Mouse (Mus musculus) bone marrow, adult 2 months (tissue): Measurements from ENCODE around the gene Bglap3. TPM values are rescaled to one million over a fixed set of nuclear protein-coding genes. Genes with fewer than 3 reads are reported as not detected.

Experiments used
- H3K27ac ChIP-seq: fragments of 200-500 bp; 2 replicates; pipeline ENCODE4 v1.5.1; 2012; ENCODE audit warnings: low read depth, mild to moderate bottlenecking, control low read depth, inconsistent platforms, low read length; ENCODE audit not compliant: control insufficient read depth, poor library complexity, insufficient read depth
- H3K4me1 ChIP-seq: fragments of 200-500 bp; 2 replicates; pipeline ENCODE4 v1.6.1; 2011; ENCODE audit warnings: low read length; ENCODE audit not compliant: control insufficient read depth, insufficient read depth
- H3K4me3 ChIP-seq: fragments of 200-500 bp; replicated peaks from 2 replicates; pipeline ENCODE3; 2011; ENCODE audit warnings: mild to moderate bottlenecking, low read depth, low read length, control low read depth; ENCODE audit not compliant: control insufficient read depth
- CTCF ChIP-seq: fragments of 200-500 bp; IDR thresholded peaks from 2 replicates; pipeline ENCODE4 v1.5.1; 2011; ENCODE audit warnings: low read length, control low read depth; ENCODE audit not compliant: control insufficient read depth, insufficient read depth
- POLR2A ChIP-seq: fragments of 200-500 bp; IDR thresholded peaks from 2 replicates; pipeline ENCODE4 v1.6.1; 2011; ENCODE audit warnings: low read depth, mild to moderate bottlenecking, control low read depth, low read length, borderline replicate concordance; ENCODE audit not compliant: control insufficient read depth
- WGBS: fragments of 180-500 bp; shearing (Covaris S2); methylation state at CpG from one replicate; pipeline ENCODE4 v1.1.7; 2018; 5-methylcytosine and 5-hydroxymethylcytosine counted together
- polyA plus RNA-seq: library from polyadenylated mRNA; stranded (reverse); fragments of >200 nt; gene quantifications from 2 replicates; pipeline ENCODE4 v1.2.4, GENCODE M21; 2011; ENCODE audit warnings: low replicate concordance; ENCODE audit not compliant: missing spikeins, insufficient read depth, insufficient read length

Gene Bglap3
- polyA plus RNA-seq, 1 experiment = not detected

DNA sequence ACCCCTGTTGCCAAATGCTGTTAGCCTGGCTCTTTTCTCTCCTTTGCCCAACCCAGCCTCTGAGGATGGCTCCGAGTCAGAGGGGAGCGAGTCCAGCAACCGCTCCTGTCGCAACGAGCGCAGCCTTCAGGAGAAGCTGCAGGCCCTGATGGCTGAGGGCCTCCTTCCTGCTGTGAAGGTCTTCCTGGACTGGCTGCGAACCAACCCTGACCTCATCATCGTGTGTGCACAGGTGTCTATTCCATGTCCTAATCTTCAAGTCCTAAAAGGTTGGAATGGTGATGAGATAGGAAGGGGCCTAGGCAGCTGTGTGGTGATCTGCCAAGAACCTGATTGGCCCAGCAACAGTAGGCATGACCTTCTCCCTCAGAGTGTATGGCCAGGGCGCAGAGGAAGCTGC is 19.6 kb downstream of the Bglap3 start:
- TF ChIP-seq POLR2A = no peak
- TF ChIP-seq CTCF = no peak
- Histone ChIP-seq H3K4me1 (no peaks in the 10 kb centered on the region), H3K27ac (no peak overlapping the region; the same call in 1 of the 2 replicates), H3K4me3 (no peak overlapping the region)
- 91% methylated on average over 9 of the region's 9 CpGs for WGBS

DNA sequence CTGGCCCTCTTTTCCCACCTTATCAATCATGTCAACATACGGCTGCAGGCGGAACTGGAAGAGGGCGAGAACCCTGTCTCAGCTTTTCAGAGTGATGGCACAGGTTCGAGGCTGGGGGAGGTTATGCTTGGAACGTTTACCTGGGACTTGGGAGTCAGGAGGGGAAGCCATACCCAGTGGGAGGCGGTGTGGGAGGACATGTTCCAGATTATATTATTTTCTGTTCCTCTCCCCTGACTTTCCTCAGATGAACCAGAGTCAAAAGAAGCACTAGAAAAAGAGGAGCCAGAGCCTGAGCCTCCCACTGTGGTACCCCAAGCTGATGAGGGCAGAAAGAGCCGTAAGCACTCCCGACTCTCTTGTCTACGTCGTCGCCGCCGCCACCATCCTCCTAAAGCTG is 21.8 kb downstream of the Bglap3 start:
- no peaks in the 10 kb centered on the region for H3K4me1 ChIP-seq
- TF ChIP-seq POLR2A (no peak), CTCF (no peak)
- no peak overlapping the region for H3K4me3 ChIP-seq
- WGBS = 94% methylated on average over 13 of the region's 13 CpGs
- no peak overlapping the region for H3K27ac ChIP-seq

DNA sequence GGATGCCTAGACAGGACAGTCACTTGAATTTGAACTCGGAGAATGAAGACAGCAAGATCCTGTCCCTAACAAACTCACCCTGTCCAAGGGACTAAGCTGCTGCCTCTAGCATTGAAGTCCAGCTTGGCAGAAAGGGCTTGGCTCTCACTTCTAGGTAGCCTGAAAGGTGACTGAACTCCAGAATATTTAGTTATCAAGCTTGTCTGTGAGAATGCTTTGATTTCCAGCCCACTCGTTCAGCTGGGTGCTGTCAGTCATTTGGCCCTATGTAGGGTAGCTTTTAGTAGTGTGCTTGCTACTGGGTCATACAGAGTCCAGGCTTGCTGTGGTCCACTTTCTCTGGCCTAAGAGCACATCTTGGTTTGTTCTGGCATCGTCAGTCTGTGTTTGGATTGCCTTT is 33.5 kb downstream of the Bglap3 start:
- WGBS = 81% methylated on average over 3 of the region's 3 CpGs
- H3K4me3 ChIP-seq = no peak overlapping the region
- H3K4me1 ChIP-seq = peaks cover 2% of the 10 kb centered on the region; the same call in 1 of the 2 replicates
- H3K27ac ChIP-seq = no peak overlapping the region
- TF ChIP-seq POLR2A = no peak
- TF ChIP-seq CTCF = no peak

DNA sequence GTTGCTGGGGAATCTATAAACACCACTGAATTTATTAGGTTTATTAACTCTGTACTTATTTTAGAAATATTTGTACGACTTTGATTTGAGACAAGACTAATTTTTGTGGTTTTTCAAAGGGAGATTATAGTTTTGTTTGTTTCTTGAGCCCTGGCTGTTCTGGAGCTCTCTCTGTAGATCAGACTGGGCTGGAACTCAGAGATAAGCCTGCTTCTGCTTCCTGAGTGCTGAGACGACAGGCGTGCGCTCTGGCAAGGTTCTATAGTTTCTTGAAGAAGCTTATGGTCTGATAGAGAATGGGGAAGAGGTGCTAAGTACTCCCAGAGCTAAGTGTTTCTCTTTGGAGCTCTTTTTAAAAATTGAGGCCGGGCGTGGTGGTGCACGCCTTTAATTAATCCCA is 34.2 kb downstream of the Bglap3 start:
- no peak for TF ChIP-seq CTCF
- no peak for TF ChIP-seq POLR2A
- H3K27ac ChIP-seq = no peak overlapping the region
- peaks cover 2% of the 10 kb centered on the region; the same call in 1 of the 2 replicates for H3K4me1 ChIP-seq
- H3K4me3 ChIP-seq = no peak overlapping the region
- WGBS = 38% methylated on average over 7 of the region's 7 CpGs

DNA sequence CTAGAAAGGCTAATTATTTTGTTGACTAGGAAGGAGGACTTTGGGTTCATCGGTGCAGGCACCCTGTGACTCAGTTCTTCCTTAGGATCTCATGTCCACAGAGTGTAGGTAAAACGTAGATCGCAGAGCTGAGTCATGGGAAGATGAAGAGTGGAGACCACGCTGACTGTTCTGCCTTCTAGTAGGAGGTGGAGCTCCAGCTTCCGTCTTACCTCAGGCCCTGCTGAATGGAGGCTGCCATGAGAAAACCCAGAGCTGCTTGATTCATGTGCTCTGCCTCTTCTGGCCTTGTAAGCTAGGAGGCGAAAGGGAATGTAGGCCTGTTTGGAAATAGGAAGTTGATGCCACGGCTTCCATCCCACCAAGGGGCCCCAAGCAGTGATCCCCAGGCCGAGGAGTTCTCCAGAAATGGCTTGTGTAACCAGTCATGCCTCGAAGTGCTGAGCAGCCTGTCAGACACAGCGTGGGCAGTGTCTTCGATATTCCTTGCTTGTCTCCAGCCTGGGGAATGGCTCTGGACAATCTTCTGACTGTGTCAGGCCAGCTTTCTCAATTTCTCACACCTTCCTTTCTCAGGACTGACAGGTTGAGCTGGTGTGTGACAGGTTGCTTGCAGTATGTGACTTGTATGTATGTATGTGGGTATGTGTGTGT is 35.0 kb downstream of the Bglap3 start:
- 9% methylated on average over 11 of the region's 11 CpGs for WGBS
- peak overlapping the region; percentile 6 for H3K4me3 ChIP-seq
- H3K27ac ChIP-seq = peak overlapping the region; percentile 20; the same call in 1 of the 2 replicates
- H3K4me1 ChIP-seq = peaks cover 2% of the 10 kb centered on the region; the same call in 1 of the 2 replicates
- TF ChIP-seq CTCF (no peak), POLR2A (no peak)

DNA sequence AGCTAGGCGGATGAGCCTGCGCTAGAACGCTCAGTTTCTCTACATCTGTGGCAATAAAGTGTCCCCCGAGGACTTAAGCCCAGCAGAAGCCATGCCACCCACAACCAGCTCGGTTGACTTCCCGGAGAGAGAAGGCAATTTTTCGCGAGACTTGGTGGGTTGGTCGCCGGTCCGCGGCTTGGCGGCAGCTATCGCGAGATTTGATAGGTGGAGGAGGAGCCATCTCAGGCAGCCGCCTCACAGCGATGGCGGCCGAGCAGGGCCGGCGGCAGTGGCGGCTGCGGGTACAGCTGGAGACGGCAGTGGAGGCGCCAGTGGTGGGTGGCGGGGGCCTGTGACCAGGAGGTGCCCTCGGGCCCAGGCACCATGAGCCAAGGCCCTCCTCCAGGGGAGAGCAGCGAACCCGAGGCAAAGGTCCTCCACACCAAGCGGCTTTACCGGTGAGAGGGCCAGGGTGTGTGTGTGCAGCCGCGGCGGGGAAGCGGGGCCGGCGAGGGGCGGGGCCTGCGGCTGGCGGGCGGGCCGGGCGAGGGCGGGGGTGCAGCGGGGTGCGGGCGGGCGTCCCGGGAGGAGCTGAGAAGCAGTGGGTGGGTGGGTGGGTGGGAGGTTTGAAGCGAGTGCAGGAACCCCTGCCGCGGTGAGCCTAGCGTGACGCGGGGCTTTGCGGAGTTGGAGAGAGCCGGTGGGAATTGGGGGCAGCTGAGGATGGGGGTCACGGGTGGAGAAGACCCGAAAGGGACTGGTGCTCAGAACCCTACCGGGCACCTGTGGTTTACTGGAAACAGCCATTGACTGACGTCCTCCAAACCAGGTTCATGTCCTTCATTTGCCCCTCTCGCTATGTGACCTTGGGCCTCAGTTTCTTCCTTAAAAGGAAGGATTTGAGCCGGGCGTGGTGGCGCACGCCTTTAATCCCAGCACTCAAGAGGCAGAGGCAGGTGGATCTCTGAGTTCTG is 36.2 kb downstream of the Bglap3 start, which contains the start of the genes Tmem79 and Smg5:
Gene Tmem79, minus strand, starts transcription at position 91 of the 956 bp plus-strand sequence.
Gene Smg5, plus strand, starts transcription at position 203 of the 956 bp plus-strand sequence.
- Histone ChIP-seq H3K27ac (peak within 1 kb of the TSS; percentile 96), H3K4me1 (peaks cover 2% of the 10 kb centered on the region; the same call in 1 of the 2 replicates), H3K4me3 (peak within 1 kb of the TSS; percentile 100)
- WGBS = under 1% methylated on average over 65 of the region's 66 CpGs
- TF ChIP-seq POLR2A (peak; percentile 96), CTCF (no peak)

DNA sequence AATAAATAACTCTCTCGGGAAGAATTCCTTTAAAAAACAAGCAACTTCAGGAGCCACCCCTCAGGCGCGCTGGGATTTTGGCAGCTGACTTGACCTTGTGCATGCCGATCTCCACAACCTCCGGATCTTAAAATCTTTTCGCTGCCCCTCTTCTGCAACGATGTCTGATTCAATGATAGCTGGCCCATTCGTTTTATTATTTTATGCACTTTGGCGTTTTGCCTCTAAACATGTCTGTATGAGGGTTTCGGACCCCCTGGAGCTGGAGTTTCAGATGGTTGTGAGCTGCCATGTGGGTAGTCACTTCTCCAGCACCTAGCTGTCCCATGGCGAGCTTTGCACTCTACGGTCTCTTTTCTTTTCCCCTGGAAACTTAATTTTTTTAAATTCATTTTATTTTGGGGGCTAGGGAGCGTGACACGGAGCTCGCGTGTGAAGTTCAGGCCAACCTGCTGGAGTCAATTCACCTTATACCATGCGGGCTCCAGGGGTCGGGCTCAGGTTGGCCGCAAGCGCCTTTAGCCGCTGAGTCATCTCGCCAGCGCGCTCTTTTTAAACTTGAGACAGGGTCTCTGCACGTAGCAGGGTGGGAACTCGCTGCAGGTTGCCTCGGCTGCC is 37.0 kb downstream of the Bglap3 start:
- Histone ChIP-seq H3K4me1 (peaks cover 2% of the 10 kb centered on the region; the same call in 1 of the 2 replicates), H3K27ac (peak overlapping the region; percentile 96), H3K4me3 (peak overlapping the region; percentile 100)
- WGBS = under 1% methylated on average over 27 of the region's 27 CpGs
- TF ChIP-seq POLR2A (no peak), CTCF (no peak)
